Mouse (Mus musculus) urinary bladder, postnatal 36 days (tissue): ENCODE measurements around the gene Wasf2.

Source experiments
- DNase-seq, 2 experiments: peaks; one replicate each; pipeline ENCODE4 v3.0.0; 2022; ENCODE audit warnings: low spot score in 2 of 2, mixed read lengths in 1 of 2

Gene Wasf2

DNA sequence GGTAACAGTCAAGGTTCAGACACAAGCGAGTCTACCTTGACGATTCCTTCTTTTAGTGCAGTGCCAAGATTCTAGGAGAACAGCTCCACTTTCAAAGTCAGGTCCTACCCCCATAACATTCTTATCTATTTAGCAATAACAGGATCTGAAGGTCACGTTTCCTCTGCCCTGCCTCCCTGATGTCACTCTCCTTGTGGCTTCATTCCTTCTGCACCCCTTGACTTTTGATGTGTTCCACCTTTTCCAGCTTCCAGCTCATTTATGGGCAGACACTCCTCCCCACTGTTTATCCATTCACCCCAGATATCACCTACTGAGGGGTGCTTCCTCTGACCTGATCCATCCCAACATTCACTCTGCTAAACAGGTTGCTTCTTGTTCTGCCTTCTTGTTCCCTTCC, 3.2 kb upstream of the Wasf2 start:
- no peak for DNase-seq

- DNase-seq = no peak
Measured at GRCm38 (mm10) chr4:133127894-133128293, 2.4 kb upstream of the Wasf2 start.

DNA sequence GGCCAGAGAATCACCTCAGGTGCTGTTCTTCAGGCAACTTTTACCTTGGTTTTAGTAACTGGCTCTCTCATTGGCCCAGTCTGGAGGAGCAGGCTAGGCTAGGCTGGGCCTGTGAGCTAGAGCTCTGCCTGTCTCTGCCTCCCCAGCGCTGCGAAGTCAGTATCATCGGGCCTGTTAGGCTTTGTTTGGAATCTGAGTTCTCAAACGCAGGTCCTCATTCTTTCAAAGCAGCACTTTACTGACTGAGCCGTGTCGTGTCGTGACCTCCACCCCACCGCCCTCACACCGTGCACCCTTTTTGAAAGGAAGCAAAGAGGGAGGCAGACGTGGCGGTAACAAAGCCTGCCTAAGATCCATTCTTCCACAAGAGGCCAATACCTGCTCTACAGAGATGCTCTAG, 914 bp upstream of the Wasf2 start:
- DNase-seq = no peak

DNA sequence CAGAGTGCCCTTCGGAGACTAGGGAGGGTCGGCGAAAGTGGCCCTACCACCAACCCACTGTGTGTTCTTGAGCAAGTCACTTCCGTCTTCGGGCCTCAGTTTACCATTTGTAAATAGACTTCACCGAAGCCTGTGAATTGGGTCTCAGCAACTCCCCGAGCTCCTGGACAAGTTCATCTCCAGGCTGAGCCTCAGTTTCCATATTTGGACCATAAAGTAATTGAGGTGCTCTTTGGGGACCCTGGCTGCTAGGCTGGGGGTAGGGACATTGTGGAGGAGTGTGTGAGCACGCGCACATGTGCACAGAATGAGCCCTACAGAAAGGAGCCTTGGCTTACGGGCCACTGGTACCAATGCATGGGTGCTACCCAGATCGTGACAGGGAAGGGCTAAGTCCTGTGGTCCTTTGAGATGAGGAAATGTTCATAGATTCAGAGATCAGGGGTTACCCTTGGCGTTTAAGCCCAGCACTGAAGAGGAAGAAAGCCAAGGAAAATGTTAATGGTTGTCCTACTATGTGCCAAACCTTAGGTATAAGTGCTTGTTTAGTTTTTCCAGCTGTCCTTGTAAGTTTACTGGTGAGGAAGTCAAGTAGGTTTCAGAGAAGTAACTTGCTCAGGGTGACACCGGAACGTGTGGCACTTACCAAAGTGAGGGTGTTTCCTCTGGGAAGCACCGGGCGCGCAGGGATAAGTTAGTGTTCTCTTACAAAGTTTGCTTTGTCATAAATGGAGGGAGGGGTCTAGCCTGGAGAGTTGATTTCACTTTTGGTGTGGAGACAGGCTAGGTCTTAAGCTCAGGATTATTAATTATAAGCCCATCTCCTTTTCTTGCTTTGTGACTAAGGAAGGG, 811 bp downstream of the Wasf2 start:
- DNase-seq = no peak

- peak in 1 of 2 experiments; percentile 39 for DNase-seq
Measured at GRCm38 (mm10) chr4:133132027-133132426, 1.7 kb downstream of the Wasf2 start.

DNA sequence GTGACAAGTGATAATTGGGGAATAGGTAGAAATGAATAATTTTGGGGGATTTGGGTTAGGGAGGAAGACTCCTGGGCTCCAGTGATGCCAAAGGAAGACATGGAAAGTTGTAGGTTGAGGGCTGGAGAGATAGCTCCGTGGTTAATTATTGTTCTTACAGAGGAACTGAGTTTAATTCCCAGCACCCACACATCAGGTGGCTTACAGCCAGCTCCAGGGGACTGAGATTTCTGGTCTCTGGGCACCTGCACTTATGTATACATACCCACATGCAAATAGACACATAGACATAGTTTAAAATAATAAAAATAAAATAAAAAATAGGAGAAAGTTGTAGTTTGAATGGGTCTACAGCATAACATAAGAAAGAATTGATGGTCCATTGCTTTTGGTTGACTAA, 6.6 kb downstream of the Wasf2 start:
- DNase-seq = no peak

GRCm38 (mm10) chr4:133138971-133139370, 8.7 kb downstream of the Wasf2 start:
- no peak for DNase-seq

- no peak for DNase-seq
Measured at GRCm38 (mm10) chr4:133155006-133155405, 24.7 kb downstream of the Wasf2 start.

DNA sequence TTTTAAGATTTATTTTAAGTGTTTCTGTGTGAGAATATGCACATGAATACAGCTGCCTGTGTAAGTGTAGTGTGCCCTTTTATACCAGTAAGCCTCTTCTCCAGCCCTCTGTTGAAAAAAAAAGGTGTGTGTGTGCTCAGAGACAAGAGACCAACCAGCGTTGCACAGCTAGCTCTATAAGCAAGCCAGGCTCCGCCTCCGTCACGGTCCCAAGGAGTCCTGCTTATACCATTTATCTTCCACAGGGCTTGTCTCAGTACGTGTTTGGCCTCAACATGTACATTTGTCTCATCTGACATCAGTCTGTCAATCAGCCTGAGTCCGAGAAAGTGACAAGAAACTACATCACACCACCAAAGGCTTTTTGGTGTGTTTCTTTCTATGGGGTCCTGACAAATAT, 25.4 kb downstream of the Wasf2 start:
- DNase-seq = no peak

DNA sequence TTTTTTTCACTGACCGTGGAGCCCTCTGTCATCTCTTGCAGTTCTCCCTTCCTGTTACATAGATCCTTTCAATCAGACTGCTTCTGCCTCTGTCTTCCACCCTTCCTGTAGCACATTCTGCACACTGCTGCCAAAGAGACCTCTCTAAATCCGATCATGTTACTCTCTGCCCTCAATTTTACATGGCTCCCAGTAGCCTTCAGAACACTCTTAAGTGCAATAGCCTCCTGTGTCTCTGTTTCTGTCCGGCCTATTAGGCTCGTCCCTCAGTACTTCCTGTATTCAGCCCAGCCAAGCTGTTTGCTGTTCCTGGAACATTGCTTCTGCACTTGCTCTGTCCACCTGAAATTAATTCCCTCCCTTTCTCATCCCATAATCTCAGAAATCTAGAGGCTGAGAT, 26.1 kb downstream of the Wasf2 start:
- DNase-seq = no peak

DNA sequence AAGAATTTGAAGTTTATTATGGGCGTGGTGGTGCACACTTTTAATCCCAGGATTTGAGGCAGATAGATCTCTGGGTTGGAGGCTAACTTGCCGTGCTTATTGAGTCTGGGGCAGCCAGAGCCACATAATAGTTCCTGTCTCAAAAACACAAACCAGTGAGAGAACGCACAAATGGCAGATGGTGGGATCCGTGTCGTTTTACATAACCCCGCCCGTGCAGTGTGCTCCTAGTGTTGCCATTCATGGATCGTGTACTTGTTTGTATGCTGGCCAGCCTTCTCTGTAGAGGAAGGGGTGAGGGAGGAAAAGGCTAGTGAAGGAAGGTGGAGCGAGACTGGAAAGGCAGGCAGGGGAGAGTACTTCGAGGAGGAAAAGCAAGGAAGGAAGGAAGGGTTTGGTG, 26.5 kb downstream of the Wasf2 start:
- DNase-seq = no peak

- no peak for DNase-seq
Measured at GRCm38 (mm10) chr4:133159127-133159526, 28.8 kb downstream of the Wasf2 start.

DNA sequence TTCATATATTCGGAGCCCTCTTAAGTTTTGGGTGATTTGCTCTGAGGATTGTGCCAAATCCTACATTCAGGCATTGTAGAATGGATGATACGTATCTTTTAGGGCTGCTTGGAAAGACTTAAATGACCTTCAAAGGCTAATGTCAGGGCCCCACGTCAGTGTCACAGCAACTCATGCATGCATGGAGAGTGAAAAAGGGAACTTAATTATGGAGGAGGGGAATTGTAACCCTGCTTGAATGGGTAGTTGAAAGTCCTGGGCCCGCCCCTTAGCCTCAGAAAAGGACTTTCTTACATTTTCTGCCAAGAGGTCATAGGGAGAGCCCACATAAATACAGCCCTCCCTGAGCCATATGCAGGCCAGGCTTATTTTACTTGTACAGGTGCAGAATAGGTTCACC, 29.3 kb downstream of the Wasf2 start:
- DNase-seq = no peak

DNA sequence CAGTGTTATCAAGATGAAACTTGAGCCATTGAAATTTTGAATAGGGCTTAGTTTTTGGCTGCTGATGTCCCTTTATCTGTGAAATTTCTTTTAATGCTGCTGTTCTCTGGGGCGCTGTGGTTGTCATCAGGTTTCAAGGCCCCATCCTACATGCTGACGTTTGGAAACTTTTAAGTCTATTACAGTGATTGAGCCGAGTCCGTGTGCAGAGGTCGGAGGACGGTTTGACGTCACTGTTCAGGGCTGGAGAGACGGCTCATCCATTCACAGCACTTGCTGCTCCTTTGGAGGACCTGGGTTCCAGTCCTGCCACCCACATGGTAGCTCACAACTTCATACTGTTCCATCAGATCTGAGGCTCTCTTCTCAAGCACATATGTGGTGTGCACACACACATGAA, 29.9 kb downstream of the Wasf2 start:
- DNase-seq = no peak

DNA sequence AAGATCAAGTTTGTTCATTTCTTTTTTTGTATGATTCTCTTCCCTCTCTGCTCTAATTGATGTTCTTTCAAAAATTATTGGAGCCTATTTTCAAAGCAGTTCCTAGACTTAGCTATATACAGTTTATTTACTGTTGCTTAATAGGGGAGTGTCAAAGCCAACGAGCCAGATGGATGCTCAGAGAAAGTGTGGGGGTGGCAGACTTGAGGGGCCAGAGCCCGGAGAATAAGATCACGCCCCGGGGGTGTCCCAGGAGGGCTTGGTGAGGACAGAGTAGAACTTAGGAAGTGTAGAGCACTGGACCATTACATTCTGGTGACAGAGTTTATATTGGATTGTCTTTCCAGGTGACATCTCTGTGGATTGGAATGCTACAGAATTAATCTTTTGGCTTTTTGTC, 30.5 kb downstream of the Wasf2 start:
- no peak for DNase-seq

DNA sequence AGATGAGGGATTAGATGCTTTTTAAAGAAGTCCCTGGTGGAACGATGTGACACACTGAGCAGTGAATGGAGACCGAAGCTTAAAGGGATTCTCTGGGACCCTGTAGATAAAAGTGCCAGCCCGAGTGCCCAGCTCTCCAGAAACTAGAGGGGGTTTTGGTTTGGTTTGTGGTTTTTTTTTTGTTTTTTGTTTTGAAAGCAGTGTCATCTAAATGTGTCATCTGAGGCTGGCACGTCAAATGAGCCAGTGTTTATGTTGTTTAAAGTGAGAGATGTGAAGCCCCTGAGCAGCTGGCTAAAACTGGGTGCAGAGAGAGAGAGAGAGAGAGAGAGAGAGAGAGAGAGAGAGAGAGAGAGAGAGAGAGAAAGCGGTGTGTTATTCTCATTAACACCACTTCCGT, 31.9 kb downstream of the Wasf2 start:
- no peak for DNase-seq

DNA sequence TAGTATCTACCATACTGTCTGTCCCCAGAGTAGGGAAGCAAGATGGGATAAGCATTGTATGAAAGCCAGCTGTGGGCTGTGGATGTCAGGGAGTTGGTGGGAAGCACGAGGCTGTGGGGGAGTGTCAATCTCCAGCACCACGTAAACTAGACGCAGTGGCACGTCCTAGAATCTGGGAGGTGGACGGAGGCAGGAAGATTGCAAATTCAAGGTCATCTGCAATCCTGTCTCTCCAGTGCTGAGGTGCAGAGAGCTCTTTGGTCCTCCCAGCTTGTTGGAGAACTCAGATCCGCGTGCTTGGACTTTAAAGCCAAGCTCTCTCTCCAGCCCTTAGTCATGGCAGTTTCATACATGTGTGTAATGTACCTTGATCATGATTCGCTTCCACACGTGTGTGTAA, 36.5 kb downstream of the Wasf2 start:
- DNase-seq = no peak

DNA sequence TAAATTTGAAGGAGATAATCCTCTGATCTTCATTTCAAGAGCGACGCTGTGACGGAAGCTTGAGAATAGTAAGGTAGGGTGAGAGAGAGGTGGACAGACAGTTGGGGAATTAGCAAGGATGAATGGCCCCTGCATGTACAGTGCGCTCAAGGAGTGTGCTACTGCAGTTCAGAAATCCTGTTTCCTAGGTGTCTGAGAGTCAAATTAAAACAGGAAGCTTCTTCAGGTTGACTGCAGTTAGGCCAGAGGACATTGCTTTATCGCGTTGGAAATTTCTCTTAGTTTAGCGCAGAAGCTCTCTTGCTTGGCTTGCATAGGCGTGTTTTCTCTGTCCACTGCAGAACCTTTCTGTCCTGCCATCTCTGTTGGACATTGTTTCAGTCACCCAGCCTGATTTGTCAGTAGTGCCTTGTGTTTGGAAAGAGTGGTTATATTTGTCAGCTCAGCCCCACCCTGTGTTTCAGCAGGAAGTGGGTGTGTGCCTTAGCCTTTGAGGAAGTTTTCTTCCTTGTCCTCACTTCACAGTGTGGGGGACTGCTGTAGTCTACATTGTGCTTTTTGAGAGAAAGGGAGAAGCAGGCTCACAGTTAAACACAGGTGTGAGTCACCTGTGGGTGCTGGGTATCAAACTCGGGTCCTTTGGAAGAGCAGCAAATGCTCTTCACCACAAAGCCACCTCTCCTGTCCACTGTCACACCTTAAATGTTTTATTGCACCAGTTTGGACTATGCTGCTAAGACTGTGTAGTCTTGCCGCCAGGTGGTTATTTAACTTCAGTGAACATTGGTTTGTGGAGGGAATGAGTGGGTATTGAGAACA, 39.1 kb downstream of the Wasf2 start:
- peak; percentile 42 to 53 for DNase-seq

DNA sequence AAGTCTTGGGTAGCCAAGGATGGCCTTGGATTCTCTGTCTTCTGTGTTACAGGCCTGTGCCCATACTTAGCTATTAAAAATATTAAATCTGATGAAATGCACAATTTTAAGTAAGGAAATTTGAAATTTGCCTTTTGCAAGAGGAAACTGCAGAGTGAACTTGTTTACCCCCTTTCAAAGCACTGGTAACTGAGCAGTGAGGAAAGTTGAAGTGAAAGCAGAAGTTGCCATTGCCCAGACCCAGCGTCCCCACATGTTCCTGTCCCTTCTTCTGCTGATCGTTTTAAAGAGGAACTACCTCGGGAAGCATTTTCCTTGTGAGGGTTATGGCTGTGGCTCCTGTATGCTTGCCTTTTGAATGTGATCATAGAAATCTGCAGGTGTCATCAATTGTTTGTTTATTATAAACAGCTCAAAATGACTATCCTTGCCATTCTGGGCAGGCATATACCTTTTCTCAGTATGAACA, 39.8 kb downstream of the Wasf2 start:
- no peak for DNase-seq

DNA sequence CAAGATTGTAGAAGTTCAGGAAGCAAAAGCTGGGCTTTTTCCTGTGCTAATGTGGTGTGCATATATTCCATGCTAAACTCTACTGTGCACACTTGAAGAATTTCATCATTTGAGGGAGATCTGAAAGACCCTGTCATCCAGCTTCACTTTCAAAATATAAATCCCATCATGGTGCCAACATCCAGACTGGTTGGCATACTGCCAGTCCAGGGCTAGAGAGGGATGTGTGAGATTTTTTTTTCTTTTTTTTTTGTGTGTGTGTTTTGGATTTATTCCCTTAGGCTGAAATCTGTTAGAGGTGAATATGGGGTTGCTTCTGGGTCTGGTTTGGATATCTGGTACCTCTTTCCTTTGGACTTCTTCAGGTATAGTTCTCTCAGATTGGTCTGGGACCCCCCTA, 40.3 kb downstream of the Wasf2 start:
- DNase-seq = no peak

DNA sequence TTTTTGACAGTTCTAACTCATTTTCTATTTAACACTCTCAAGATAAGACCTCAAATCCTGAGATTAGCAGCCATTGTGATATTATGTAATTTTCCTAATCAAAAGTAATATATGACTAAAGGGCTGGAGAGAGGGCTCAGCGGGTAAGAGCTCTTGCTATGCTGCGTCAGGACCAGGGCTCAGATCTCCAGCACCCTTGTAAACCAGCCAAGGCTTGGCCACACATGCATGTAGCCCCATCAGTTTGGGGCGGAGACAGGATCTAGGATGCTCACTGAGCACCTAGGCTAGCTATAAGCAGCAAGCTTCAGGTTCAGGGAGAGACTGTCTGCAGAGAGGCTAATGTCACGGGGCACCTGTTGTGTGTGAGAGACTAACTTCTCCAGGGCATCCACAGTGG, 42.1 kb downstream of the Wasf2 start:
- no peak for DNase-seq

- no peak for DNase-seq
Measured at GRCm38 (mm10) chr4:133174361-133174760, 44.1 kb downstream of the Wasf2 start.

- DNase-seq = no peak
Measured at GRCm38 (mm10) chr4:133175274-133175673, 45.0 kb downstream of the Wasf2 start.
